Mouse (Mus musculus) neural tube, embryonic 14.5 days (tissue): ENCODE results near the gene Smyd2. TPM values are rescaled to one million over a fixed set of nuclear protein-coding genes. Genes with fewer than 3 reads are reported as not detected.

Source experiments
- ATAC-seq: fragments of 200-750 bp; cut with Nextera tagmentation; 2 replicates; pipeline ENCODE4 v1.8.0; 2017; ENCODE audit warnings: low read depth, mild to moderate bottlenecking, moderate TSS enrichment, moderate library complexity
- H3K27ac ChIP-seq: fragments of 300-500 bp; sonication (generic); 2 replicates; pipeline ENCODE4 v1.5.1; 2014; ENCODE audit warnings: low read depth, mild to moderate bottlenecking, control low read depth, low read length, moderate library complexity, mixed read lengths
- H3K27me3 ChIP-seq: fragments of 300-500 bp; sonication (generic); 2 replicates; pipeline ENCODE4 v1.6.1; 2014; ENCODE audit warnings: low read length; ENCODE audit not compliant: control insufficient read depth, insufficient read depth
- H3K36me3 ChIP-seq: fragments of 300-500 bp; sonication (generic); 2 replicates; pipeline ENCODE4 v1.6.1; 2014; ENCODE audit warnings: low read length, mixed read lengths; ENCODE audit not compliant: control insufficient read depth, insufficient read depth
- H3K4me1 ChIP-seq: fragments of 300-500 bp; sonication (generic); 2 replicates; pipeline ENCODE4 v1.6.1; 2014; ENCODE audit warnings: low read length; ENCODE audit not compliant: control insufficient read depth, insufficient read depth
- H3K4me2 ChIP-seq: fragments of 300-500 bp; sonication (generic); 2 replicates; pipeline ENCODE4 v1.6.1; 2014; ENCODE audit warnings: mild to moderate bottlenecking, low read depth, low read length, control low read depth
- H3K4me3 ChIP-seq: fragments of 300-500 bp; sonication (generic); 2 replicates; pipeline ENCODE4 v1.5.1; 2014; ENCODE audit warnings: low read depth, low read length, control low read depth, mixed read lengths
- H3K9ac ChIP-seq: fragments of 300-500 bp; sonication (generic); replicated peaks from 2 replicates; pipeline ENCODE4 v1.6.1; 2014; ENCODE audit warnings: low read depth, mild to moderate bottlenecking, control low read depth, low read length, mixed read lengths
- H3K9me3 ChIP-seq: fragments of 300-500 bp; sonication (generic); 2 replicates; pipeline ENCODE4 v1.6.1; 2016; ENCODE audit warnings: low read length; ENCODE audit not compliant: control insufficient read depth
- WGBS: fragments of 180-500 bp; shearing (Covaris S2); extraction: QIAGEN DNeasy Blood & Tissue Kit; methylation state at CpG from one replicate; pipeline ENCODE4 v1.1.7; 2014; 5-methylcytosine and 5-hydroxymethylcytosine counted together
- polyA plus RNA-seq: library from polyadenylated mRNA; unstranded; fragments of >200 nt; fragmentation: Nextera tagmentation; extraction: Ambion mirVana; gene quantifications from 2 replicates; pipeline ENCODE4 v1.2.1, GENCODE M21; 2014

The Smyd2 gene
- polyA plus RNA-seq = 80.0 and 96.8 TPM in 2 replicates

DNA sequence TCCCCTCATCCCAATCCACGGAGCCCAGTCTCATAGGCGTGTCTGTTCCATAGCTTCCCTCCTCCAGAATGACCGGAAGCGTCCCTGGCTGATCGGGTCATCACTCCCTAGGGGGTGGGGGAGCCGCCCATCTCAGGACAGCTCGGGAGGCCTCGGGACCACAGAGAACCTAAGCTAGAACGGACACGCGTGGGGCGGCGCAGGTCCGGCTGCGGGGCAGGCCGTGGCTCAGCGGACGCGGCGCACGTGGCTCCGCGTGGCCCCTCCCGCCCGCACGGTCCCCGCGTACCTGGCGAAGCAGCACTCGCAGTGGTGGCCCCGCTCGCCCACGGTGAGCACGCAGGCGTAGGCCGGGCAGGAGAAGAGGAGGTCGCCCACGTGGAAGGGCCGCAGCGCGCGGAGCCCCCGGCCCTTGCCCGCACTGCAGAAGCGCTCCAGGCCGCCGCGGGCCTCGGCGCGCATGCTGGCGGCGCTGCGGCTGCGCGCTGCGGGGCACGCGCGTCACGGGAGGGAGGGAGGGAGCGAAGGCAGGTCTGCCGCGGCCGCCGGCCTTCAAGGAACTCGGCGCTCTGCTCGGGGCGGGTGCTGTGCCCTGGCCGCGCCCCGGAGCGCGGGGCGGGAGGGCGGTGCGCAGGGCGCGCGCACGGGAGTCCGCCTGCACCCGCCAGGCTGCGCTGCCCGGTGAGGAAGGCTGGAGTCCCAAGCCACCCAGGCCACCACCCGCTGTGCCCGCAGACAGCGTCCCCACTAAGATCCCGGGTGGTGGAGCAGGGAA, at the start of gene Smyd2:
Gene Smyd2 (minus strand): TSS at position 546 of the 775 bp plus-strand sequence.
- H3K4me2 ChIP-seq = peak within 1 kb of the TSS; percentile 87
- H3K9me3 ChIP-seq = no peaks in the 10 kb centered on the region
- H3K4me3 ChIP-seq = peak within 1 kb of the TSS; percentile 77
- WGBS = under 1% methylated on average over 57 of the region's 90 CpGs
- no peaks in the 10 kb centered on the region for H3K27me3 ChIP-seq
- H3K27ac ChIP-seq = peak within 1 kb of the TSS; percentile 62
- peak; percentile 90 for ATAC-seq
- peaks cover 12% of the 10 kb centered on the region for H3K4me1 ChIP-seq
- peak within 1 kb of the TSS; percentile 95 for H3K9ac ChIP-seq
- no peaks in the 10 kb centered on the region for H3K36me3 ChIP-seq

GRCm38 (mm10) chr1:189970381-189970780, 48.2 kb upstream of the Smyd2 start:
- H3K9ac ChIP-seq = no peak overlapping the region
- H3K27ac ChIP-seq = no peak overlapping the region
- H3K27me3 ChIP-seq = no peaks in the 10 kb centered on the region
- ATAC-seq = no peak
- no peaks in the 10 kb centered on the region for H3K36me3 ChIP-seq
- H3K4me2 ChIP-seq = no peak overlapping the region
- no peaks in the 10 kb centered on the region for H3K4me1 ChIP-seq
- 94% methylated on average over 8 of the region's 8 CpGs for WGBS
- H3K4me3 ChIP-seq = no peak overlapping the region
- no peaks in the 10 kb centered on the region for H3K9me3 ChIP-seq

DNA sequence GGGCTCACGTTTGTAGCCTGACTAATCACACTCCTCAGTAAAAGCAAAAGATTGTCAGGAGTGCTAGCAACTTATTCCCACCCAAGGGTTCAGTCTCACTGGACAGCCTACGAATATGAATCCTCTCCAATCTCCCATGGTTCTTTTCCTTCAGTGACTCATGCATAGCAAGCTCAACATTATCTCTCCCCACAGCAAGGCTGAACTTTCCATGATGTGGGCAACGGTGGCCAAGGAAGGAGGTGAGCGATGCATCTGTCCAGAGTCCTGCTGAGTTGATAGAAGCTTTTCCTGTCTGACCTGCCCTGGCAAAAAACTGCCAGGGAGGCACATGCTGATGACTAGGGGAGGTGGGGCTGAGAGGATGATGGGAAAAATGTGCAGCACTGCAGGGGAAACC, 45.9 kb upstream of the Smyd2 start:
- no peaks in the 10 kb centered on the region for H3K36me3 ChIP-seq
- H3K9ac ChIP-seq = no peak overlapping the region
- 81% methylated on average over 4 of the region's 4 CpGs for WGBS
- ATAC-seq = no peak
- H3K27me3 ChIP-seq = no peaks in the 10 kb centered on the region
- no peak overlapping the region for H3K4me3 ChIP-seq
- H3K27ac ChIP-seq = no peak overlapping the region
- H3K9me3 ChIP-seq = no peaks in the 10 kb centered on the region
- no peak overlapping the region for H3K4me2 ChIP-seq
- H3K4me1 ChIP-seq = no peaks in the 10 kb centered on the region

GRCm38 (mm10) chr1:189960481-189960880, 38.3 kb upstream of the Smyd2 start:
- Histone ChIP-seq H3K9ac (no peak overlapping the region), H3K27me3 (no peaks in the 10 kb centered on the region), H3K36me3 (no peaks in the 10 kb centered on the region), H3K27ac (no peak overlapping the region), H3K4me3 (no peak overlapping the region), H3K9me3 (no peaks in the 10 kb centered on the region), H3K4me1 (no peaks in the 10 kb centered on the region), H3K4me2 (no peak overlapping the region)
- 72% methylated on average over 5 of the region's 5 CpGs for WGBS
- no peak for ATAC-seq

GRCm38 (mm10) chr1:189959802-189960201, 37.6 kb upstream of the Smyd2 start:
- Histone ChIP-seq H3K27ac (no peak overlapping the region), H3K4me2 (no peak overlapping the region), H3K27me3 (no peaks in the 10 kb centered on the region), H3K9ac (no peak overlapping the region), H3K4me1 (no peaks in the 10 kb centered on the region), H3K9me3 (no peaks in the 10 kb centered on the region), H3K36me3 (no peaks in the 10 kb centered on the region), H3K4me3 (no peak overlapping the region)
- 90% methylated on average over 8 of the region's 8 CpGs for WGBS
- no peak for ATAC-seq

DNA sequence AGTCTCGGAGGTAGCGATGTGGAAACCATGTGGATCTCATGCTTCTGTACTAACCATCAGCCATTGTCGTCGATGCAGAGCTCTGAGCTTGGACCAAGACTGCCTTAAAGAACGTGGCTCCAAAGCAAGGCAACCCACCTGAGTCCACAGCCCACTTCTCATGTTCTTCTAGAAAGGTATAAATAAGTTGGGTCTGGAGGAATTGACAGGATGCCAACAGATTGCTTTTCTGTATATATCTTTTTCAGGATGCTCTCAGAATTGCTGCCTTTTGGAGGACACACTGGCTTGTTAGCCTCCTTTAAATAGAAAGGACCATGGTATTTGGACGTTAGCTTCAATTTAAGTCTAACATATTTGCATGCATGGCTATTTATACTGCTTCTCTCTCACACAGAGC, 29.7 kb upstream of the Smyd2 start:
- WGBS = 79% methylated on average over 6 of the region's 6 CpGs

DNA sequence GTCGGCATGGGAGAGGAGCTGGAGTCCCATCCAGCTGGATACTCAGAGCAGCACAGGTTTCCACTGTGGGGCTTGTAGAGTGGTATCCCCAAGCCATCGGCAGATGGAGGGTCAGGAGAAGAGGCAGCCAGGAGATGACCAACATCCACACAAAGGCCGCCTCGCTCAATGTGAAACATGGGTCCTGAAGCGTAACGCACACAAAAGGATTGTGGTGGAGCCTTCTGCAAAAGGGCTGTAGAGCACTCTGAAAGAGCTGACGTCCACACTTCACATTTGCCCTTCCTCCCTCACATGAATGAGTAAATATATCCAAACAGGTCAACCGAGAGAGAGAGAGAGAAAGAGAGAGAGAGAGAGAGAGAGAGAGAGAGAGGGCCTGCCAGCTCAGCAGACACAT, 25.2 kb upstream of the Smyd2 start:
- no peak overlapping the region for H3K4me3 ChIP-seq
- no peak overlapping the region for H3K4me2 ChIP-seq
- WGBS = 79% methylated on average over 8 of the region's 8 CpGs
- H3K9ac ChIP-seq = no peak overlapping the region
- no peaks in the 10 kb centered on the region for H3K9me3 ChIP-seq
- H3K36me3 ChIP-seq = no peaks in the 10 kb centered on the region
- H3K27ac ChIP-seq = no peak overlapping the region
- no peaks in the 10 kb centered on the region for H3K4me1 ChIP-seq
- no peak for ATAC-seq
- H3K27me3 ChIP-seq = no peaks in the 10 kb centered on the region

More for the DNA sequence above, 29.7 kb upstream of the Smyd2 start:
- Histone ChIP-seq H3K36me3 (no peaks in the 10 kb centered on the region), H3K9ac (no peak overlapping the region), H3K4me2 (no peak overlapping the region), H3K27me3 (no peaks in the 10 kb centered on the region), H3K27ac (no peak overlapping the region), H3K4me1 (no peaks in the 10 kb centered on the region), H3K4me3 (no peak overlapping the region), H3K9me3 (no peaks in the 10 kb centered on the region)
- ATAC-seq = no peak

GRCm38 (mm10) chr1:189946126-189946525, 24.0 kb upstream of the Smyd2 start:
- 84% methylated on average over 8 of the region's 8 CpGs for WGBS
- H3K4me2 ChIP-seq = no peak overlapping the region
- no peaks in the 10 kb centered on the region for H3K4me1 ChIP-seq
- no peak overlapping the region for H3K4me3 ChIP-seq
- H3K27ac ChIP-seq = no peak overlapping the region
- no peaks in the 10 kb centered on the region for H3K36me3 ChIP-seq
- H3K9me3 ChIP-seq = no peaks in the 10 kb centered on the region
- no peak for ATAC-seq
- H3K9ac ChIP-seq = no peak overlapping the region
- no peaks in the 10 kb centered on the region for H3K27me3 ChIP-seq

GRCm38 (mm10) chr1:189941786-189942185, 19.6 kb upstream of the Smyd2 start:
- ATAC-seq = no peak
- H3K36me3 ChIP-seq = no peaks in the 10 kb centered on the region
- no peak overlapping the region for H3K27ac ChIP-seq
- H3K4me1 ChIP-seq = no peaks in the 10 kb centered on the region
- H3K9ac ChIP-seq = no peak overlapping the region
- no peaks in the 10 kb centered on the region for H3K9me3 ChIP-seq
- H3K27me3 ChIP-seq = no peaks in the 10 kb centered on the region
- WGBS = 90% methylated on average over 5 of the region's 5 CpGs
- no peak overlapping the region for H3K4me2 ChIP-seq
- no peak overlapping the region for H3K4me3 ChIP-seq
